Mouse (Mus musculus) gastrocnemius, postnatal 4 days (tissue): Measurements from ENCODE around the gene Kdm1a. TPM values are rescaled to one million over a fixed set of nuclear protein-coding genes. Genes with fewer than 3 reads are reported as not detected.
A peak's percentile ranks its signal among the peaks of the same experiment; 100 is the strongest.

Source experiments
- DNase-seq, 2 experiments: peaks; one replicate each; pipeline ENCODE4 v3.0.0; 2021 to 2022; ENCODE audit warnings: low spot score in 2 of 2, mixed read lengths in 2 of 2
- long read RNA-seq, 2 experiments: library from polyadenylated mRNA; stranded (forward); transcript quantifications; one replicate each; pipeline ENCODE4 v2.0.0; 2021
- total RNA-seq, 2 experiments: library from RNA; stranded (reverse); gene quantifications; 2 replicates each; pipeline ENCODE4 v1.2.3; 2021

Kdm1a gene
- total RNA-seq = 10 to 100 TPM; 48.6 to 52.3 TPM
- long read RNA-seq, experiment 1, transcript Kdm1a-202 (20 exons, 3,028 nt) = major isoform, 58 of 95 reads
- long read RNA-seq, experiment 1, transcript Kdm1a-203 (19 exons, 3,008 nt) = minor isoform, 28 of 95 reads
- long read RNA-seq, experiment 1, partial matches to known transcripts = 3 of 95 reads
- long read RNA-seq, experiment 1, other reads (novel, unspliced or antisense) = 6 of 95 reads
- long read RNA-seq, experiment 2, transcript Kdm1a-202 (20 exons, 3,028 nt) = major isoform, 43 of 90 reads
- long read RNA-seq, experiment 2, transcript Kdm1a-203 (19 exons, 3,008 nt) = minor isoform, 38 of 90 reads
- long read RNA-seq, experiment 2, partial matches to known transcripts = 5 of 90 reads
- long read RNA-seq, experiment 2, other reads (novel, unspliced or antisense) = 4 of 90 reads

- DNase-seq = peak; percentile 90 to 96
These were observed at the start of gene Kdm1a for GRCm38 (mm10) chr4:136602568-136602967. Gene Kdm1a (minus strand): TSS chr4:136602723.

- no peak for DNase-seq
These were observed 49.5 kb upstream of the Kdm1a start for GRCm38 (mm10) chr4:136651882-136652527.

GRCm38 (mm10) chr4:136651357-136651811 lies 48.9 kb upstream of the Kdm1a start:
- peak in 1 of 2 experiments; percentile 30 for DNase-seq

GRCm38 (mm10) chr4:136650261-136650660 lies 47.7 kb upstream of the Kdm1a start:
- DNase-seq = no peak

- no peak for DNase-seq
These were observed 47.1 kb upstream of the Kdm1a start for GRCm38 (mm10) chr4:136649480-136650196.

GRCm38 (mm10) chr4:136648922-136649479 lies 46.5 kb upstream of the Kdm1a start:
- peak; percentile 66 to 77 for DNase-seq

GRCm38 (mm10) chr4:136638890-136639289 lies 36.4 kb upstream of the Kdm1a start:
- DNase-seq = no peak

- no peak for DNase-seq
These were observed 35.8 kb upstream of the Kdm1a start for GRCm38 (mm10) chr4:136638230-136638750.

GRCm38 (mm10) chr4:136637563-136638229 lies 35.2 kb upstream of the Kdm1a start:
- peak in 1 of 2 experiments; percentile 36 for DNase-seq

GRCm38 (mm10) chr4:136636983-136637562 lies 34.5 kb upstream of the Kdm1a start:
- DNase-seq = no peak

GRCm38 (mm10) chr4:136636511-136636910 lies 34.0 kb upstream of the Kdm1a start:
- DNase-seq = no peak

- no peak for DNase-seq
These were observed 33.5 kb upstream of the Kdm1a start for GRCm38 (mm10) chr4:136635995-136636394.

GRCm38 (mm10) chr4:136631237-136631994 lies 28.9 kb upstream of the Kdm1a start:
- no peak for DNase-seq

- DNase-seq = no peak
These were observed 24.1 kb upstream of the Kdm1a start for GRCm38 (mm10) chr4:136626590-136626989.

- no peak for DNase-seq
These were observed 19.9 kb upstream of the Kdm1a start, which contains the start of gene Lactbl1 for GRCm38 (mm10) chr4:136622388-136622787. Gene Lactbl1 (plus strand): TSS chr4:136622621.

- DNase-seq = no peak
These were observed 19.4 kb upstream of the Kdm1a start for GRCm38 (mm10) chr4:136621956-136622355.

GRCm38 (mm10) chr4:136621336-136621735 lies 18.8 kb upstream of the Kdm1a start:
- no peak for DNase-seq

- no peak for DNase-seq
These were observed 11.1 kb upstream of the Kdm1a start for GRCm38 (mm10) chr4:136613657-136614056.

GRCm38 (mm10) chr4:136610387-136610856 lies 7.9 kb upstream of the Kdm1a start, which contains the start of gene Tex46:
Gene Tex46 (plus strand): TSS chr4:136610437.
- DNase-seq = no peak
